Mouse (Mus musculus) embryonic facial prominence, embryonic 14.5 days (tissue): ENCODE measurements around the gene Itprid1. TPM values are rescaled to one million over a fixed set of nuclear protein-coding genes. Genes with fewer than 3 reads are reported as not detected.

Experiments used
- ATAC-seq: fragments of 200-750 bp; cut with Nextera tagmentation; 2 replicates; pipeline ENCODE4 v1.8.0; 2017; ENCODE audit warnings: low read depth, moderate number of reproducible peaks, moderate TSS enrichment
- DNase-seq: peaks from one replicate; pipeline ENCODE4 v3.0.0-alpha.2; 2015; ENCODE audit warnings: low spot score
- H3K27ac ChIP-seq: fragments of 300-500 bp; sonication (generic); replicated peaks from 2 replicates; pipeline ENCODE4 v1.5.1; 2014; ENCODE audit warnings: low read depth, mild to moderate bottlenecking, low read length, moderate library complexity
- H3K27me3 ChIP-seq: fragments of 300-500 bp; sonication (generic); replicated peaks from 2 replicates; pipeline ENCODE4 v1.6.1; 2014; ENCODE audit warnings: low read length; ENCODE audit not compliant: control insufficient read depth, insufficient read depth
- H3K36me3 ChIP-seq: fragments of 300-500 bp; sonication (generic); 2 replicates; pipeline ENCODE4 v1.6.1; 2014; ENCODE audit warnings: low read length, mixed read lengths; ENCODE audit not compliant: control insufficient read depth, insufficient read depth
- H3K4me1 ChIP-seq: fragments of 300-500 bp; sonication (generic); 2 replicates; pipeline ENCODE4 v1.6.1; 2014; ENCODE audit warnings: antibody characterized with exemption, low read length; ENCODE audit not compliant: control insufficient read depth, insufficient read depth
- H3K4me2 ChIP-seq: fragments of 300-500 bp; sonication (generic); 2 replicates; pipeline ENCODE4 v1.6.1; 2014; ENCODE audit warnings: low read depth, mild to moderate bottlenecking, low read length, moderate library complexity, mixed read lengths
- H3K4me3 ChIP-seq: fragments of 300-500 bp; sonication (generic); 2 replicates; pipeline ENCODE4 v1.5.1; 2014; ENCODE audit warnings: low read depth, mild to moderate bottlenecking, low read length
- H3K9ac ChIP-seq: fragments of 300-500 bp; sonication (generic); 2 replicates; pipeline ENCODE4 v1.6.1; 2014; ENCODE audit warnings: low read depth, mild to moderate bottlenecking, low read length, moderate library complexity, mixed read lengths
- H3K9me3 ChIP-seq: fragments of 300-500 bp; sonication (generic); 2 replicates; pipeline ENCODE4 v1.6.1; 2016; ENCODE audit warnings: low read length; ENCODE audit not compliant: control insufficient read depth
- WGBS: fragments of 180-500 bp; shearing (Covaris S2); extraction: QIAGEN DNeasy Blood & Tissue Kit; methylation state at CpG from one replicate; pipeline ENCODE4 v1.1.7; 2014; 5-methylcytosine and 5-hydroxymethylcytosine counted together
- polyA plus RNA-seq: library from polyadenylated mRNA; unstranded; fragments of >200 nt; fragmentation: Nextera tagmentation; extraction: Ambion mirVana; gene quantifications from 2 replicates; pipeline ENCODE4 v1.2.1, GENCODE M21; 2014

Gene Itprid1
- polyA plus RNA-seq, 1 experiment from 2014 or later: 0.49 TPM

GRCm38 (mm10) chr6:56017291-56017994 is 180.7 kb downstream of the Itprid1 start, which contains the start of gene Ppp1r17:
Ppp1r17 (plus strand) TSS chr6:56017497.
- DNase-seq: no peak
- 67% methylated on average over 16 of the region's 16 CpGs for WGBS
- Histone ChIP-seq H3K27me3 (no peaks in the 10 kb centered on the region), H3K9ac (no peak within 1 kb of the TSS), H3K9me3 (no peaks in the 10 kb centered on the region), H3K36me3 (no peaks in the 10 kb centered on the region), H3K4me2 (no peak within 1 kb of the TSS), H3K4me3 (no peak within 1 kb of the TSS), H3K4me1 (no peaks in the 10 kb centered on the region), H3K27ac (no peak within 1 kb of the TSS)
- ATAC-seq: peak; percentile 63; the same call in 1 of the 2 replicates

- Histone ChIP-seq H3K4me2 (no peak overlapping the region), H3K9me3 (no peaks in the 10 kb centered on the region), H3K27me3 (no peaks in the 10 kb centered on the region), H3K36me3 (no peaks in the 10 kb centered on the region), H3K9ac (no peak overlapping the region), H3K27ac (no peak overlapping the region), H3K4me3 (no peak overlapping the region), H3K4me1 (no peaks in the 10 kb centered on the region)
- ATAC-seq (no peak), DNase-seq (no peak)
- 56% methylated on average over 2 of the region's 2 CpGs for WGBS
Measured at GRCm38 (mm10) chr6:56019632-56020031, 182.9 kb downstream of the Itprid1 start.

GRCm38 (mm10) chr6:56025533-56025932 is 188.8 kb downstream of the Itprid1 start:
- ATAC-seq: no peak
- no peak overlapping the region for H3K4me3 ChIP-seq
- no peak overlapping the region for H3K9ac ChIP-seq
- H3K27me3 ChIP-seq: no peaks in the 10 kb centered on the region
- H3K4me1 ChIP-seq: no peaks in the 10 kb centered on the region
- no peak overlapping the region for H3K4me2 ChIP-seq
- no peaks in the 10 kb centered on the region for H3K36me3 ChIP-seq
- H3K9me3 ChIP-seq: no peaks in the 10 kb centered on the region
- H3K27ac ChIP-seq: no peak overlapping the region
- WGBS: 57% methylated on average over 2 of the region's 2 CpGs
- DNase-seq: no peak

GRCm38 (mm10) chr6:56027318-56027717 is 190.6 kb downstream of the Itprid1 start:
- Histone ChIP-seq H3K4me3 (no peak overlapping the region), H3K27me3 (no peaks in the 10 kb centered on the region), H3K9ac (no peak overlapping the region), H3K4me2 (no peak overlapping the region), H3K36me3 (no peaks in the 10 kb centered on the region), H3K4me1 (no peaks in the 10 kb centered on the region), H3K27ac (no peak overlapping the region), H3K9me3 (no peaks in the 10 kb centered on the region)
- WGBS: 62% methylated on average over 6 of the region's 6 CpGs
- DNase-seq: peak; percentile 64
- ATAC-seq: no peak

- WGBS: 72% methylated on average over 5 of the region's 5 CpGs
- Histone ChIP-seq H3K9me3 (no peaks in the 10 kb centered on the region), H3K4me1 (no peaks in the 10 kb centered on the region), H3K36me3 (no peaks in the 10 kb centered on the region), H3K4me3 (no peak overlapping the region), H3K27me3 (no peaks in the 10 kb centered on the region), H3K27ac (no peak overlapping the region), H3K4me2 (no peak overlapping the region), H3K9ac (no peak overlapping the region)
- ATAC-seq (no peak), DNase-seq (no peak)
Measured at GRCm38 (mm10) chr6:56027966-56028365, 191.3 kb downstream of the Itprid1 start.

Other genes with a start within 250 kb of the Itprid1 start
- gene Neurod6, start 155.6 kb upstream of the Itprid1 start, polyA plus RNA-seq: not detected in 2 replicates
- gene Ppp1r17, start 180.6 kb downstream of the Itprid1 start, polyA plus RNA-seq: 0.22 and 0.42 TPM in 2 replicates